Mouse (Mus musculus): ENCODE results near the gene Nampt. TPM values are rescaled to one million over a fixed set of nuclear protein-coding genes. Genes with fewer than 3 reads are reported as not detected.

The Nampt gene
- polyA plus RNA-seq, 1 experiment = 147 TPM

- TF ChIP-seq POLR2A (IDR thresholded peaks at IDR 0.05; ENCODE audit: insufficient read depth, low read length) (no peak), CTCF (IDR thresholded peaks at IDR 0.05; ENCODE audit: low read depth, low read length) (no peak), EP300 (IDR thresholded peaks at IDR 0.05; ENCODE audit: insufficient read depth, low read depth, low read length) (no peak)
- Histone ChIP-seq H3K27ac (ENCODE audit: insufficient read depth, low read length) (no peak overlapping the region), H3K9ac (ENCODE audit: low read depth, poor library complexity, severe bottlenecking) (no peak overlapping the region), H3K27me3 (ENCODE audit: control insufficient read depth, insufficient read depth, low read length, poor library complexity, severe bottlenecking) (no peaks in the 10 kb centered on the region), H3K9me3 (replicated peaks; ENCODE audit: control insufficient read depth, insufficient read depth, low read length, poor library complexity, severe bottlenecking) (no peaks in the 10 kb centered on the region), H3K4me1 (ENCODE audit: control insufficient read depth, insufficient read depth, low read length) (no peaks in the 10 kb centered on the region), H3K4me3 (ENCODE audit: low read depth, low read length) (no peak overlapping the region), H3K36me3 (ENCODE audit: control insufficient read depth, insufficient read depth, low read length, poor library complexity, severe bottlenecking) (peaks cover 27% of the 10 kb centered on the region)
Measured at GRCm38 (mm10) chr12:32853757-32854156, 34.4 kb downstream of the Nampt start.

GRCm38 (mm10) chr12:32854866-32855265 lies 35.5 kb downstream of the Nampt start:
- Histone ChIP-seq H3K9ac (ENCODE audit: low read depth, poor library complexity, severe bottlenecking) (no peak overlapping the region), H3K4me1 (ENCODE audit: control insufficient read depth, insufficient read depth, low read length) (no peaks in the 10 kb centered on the region), H3K27ac (ENCODE audit: insufficient read depth, low read length) (no peak overlapping the region), H3K9me3 (replicated peaks; ENCODE audit: control insufficient read depth, insufficient read depth, low read length, poor library complexity, severe bottlenecking) (no peaks in the 10 kb centered on the region), H3K4me3 (ENCODE audit: low read depth, low read length) (no peak overlapping the region), H3K36me3 (ENCODE audit: control insufficient read depth, insufficient read depth, low read length, poor library complexity, severe bottlenecking) (peaks cover 22% of the 10 kb centered on the region), H3K27me3 (ENCODE audit: control insufficient read depth, insufficient read depth, low read length, poor library complexity, severe bottlenecking) (no peaks in the 10 kb centered on the region)
- TF ChIP-seq CTCF (IDR thresholded peaks at IDR 0.05; ENCODE audit: low read depth, low read length) = no peak
- no peak for TF ChIP-seq POLR2A (IDR thresholded peaks at IDR 0.05; ENCODE audit: insufficient read depth, low read length)
- TF ChIP-seq EP300 (IDR thresholded peaks at IDR 0.05; ENCODE audit: insufficient read depth, low read depth, low read length) = no peak

- H3K9ac ChIP-seq (ENCODE audit: low read depth, poor library complexity, severe bottlenecking) = no peak overlapping the region
- no peak overlapping the region for H3K27ac ChIP-seq (ENCODE audit: insufficient read depth, low read length)
- H3K36me3 ChIP-seq (ENCODE audit: control insufficient read depth, insufficient read depth, low read length, poor library complexity, severe bottlenecking) = peaks cover 17% of the 10 kb centered on the region
- no peaks in the 10 kb centered on the region for H3K4me1 ChIP-seq (ENCODE audit: control insufficient read depth, insufficient read depth, low read length)
- H3K27me3 ChIP-seq (ENCODE audit: control insufficient read depth, insufficient read depth, low read length, poor library complexity, severe bottlenecking) = no peaks in the 10 kb centered on the region
- H3K4me3 ChIP-seq (ENCODE audit: low read depth, low read length) = no peak overlapping the region
- TF ChIP-seq EP300 (IDR thresholded peaks at IDR 0.05; ENCODE audit: insufficient read depth, low read depth, low read length) = no peak
- no peak for TF ChIP-seq CTCF (IDR thresholded peaks at IDR 0.05; ENCODE audit: low read depth, low read length)
- TF ChIP-seq POLR2A (IDR thresholded peaks at IDR 0.05; ENCODE audit: insufficient read depth, low read length) = no peak
- no peaks in the 10 kb centered on the region for H3K9me3 ChIP-seq (replicated peaks; ENCODE audit: control insufficient read depth, insufficient read depth, low read length, poor library complexity, severe bottlenecking)
Measured at GRCm38 (mm10) chr12:32855398-32855797, 36.1 kb downstream of the Nampt start.

- no peak overlapping the region for H3K4me3 ChIP-seq (ENCODE audit: low read depth, low read length)
- no peaks in the 10 kb centered on the region for H3K9me3 ChIP-seq (replicated peaks; ENCODE audit: control insufficient read depth, insufficient read depth, low read length, poor library complexity, severe bottlenecking)
- no peaks in the 10 kb centered on the region for H3K27me3 ChIP-seq (ENCODE audit: control insufficient read depth, insufficient read depth, low read length, poor library complexity, severe bottlenecking)
- TF ChIP-seq POLR2A (IDR thresholded peaks at IDR 0.05; ENCODE audit: insufficient read depth, low read length) = no peak
- TF ChIP-seq CTCF (IDR thresholded peaks at IDR 0.05; ENCODE audit: low read depth, low read length) = no peak
- TF ChIP-seq EP300 (IDR thresholded peaks at IDR 0.05; ENCODE audit: insufficient read depth, low read depth, low read length) = no peak
- H3K27ac ChIP-seq (ENCODE audit: insufficient read depth, low read length) = no peak overlapping the region
- H3K36me3 ChIP-seq (ENCODE audit: control insufficient read depth, insufficient read depth, low read length, poor library complexity, severe bottlenecking) = peaks cover 6% of the 10 kb centered on the region
- no peaks in the 10 kb centered on the region for H3K4me1 ChIP-seq (ENCODE audit: control insufficient read depth, insufficient read depth, low read length)
- H3K9ac ChIP-seq (ENCODE audit: low read depth, poor library complexity, severe bottlenecking) = no peak overlapping the region
Measured at GRCm38 (mm10) chr12:32856707-32857511, 37.6 kb downstream of the Nampt start.

- Histone ChIP-seq H3K9me3 (replicated peaks; ENCODE audit: control insufficient read depth, insufficient read depth, low read length, poor library complexity, severe bottlenecking) (no peaks in the 10 kb centered on the region), H3K4me1 (ENCODE audit: control insufficient read depth, insufficient read depth, low read length) (no peaks in the 10 kb centered on the region), H3K9ac (ENCODE audit: low read depth, poor library complexity, severe bottlenecking) (no peak overlapping the region), H3K27me3 (ENCODE audit: control insufficient read depth, insufficient read depth, low read length, poor library complexity, severe bottlenecking) (no peaks in the 10 kb centered on the region), H3K4me3 (ENCODE audit: low read depth, low read length) (no peak overlapping the region), H3K36me3 (ENCODE audit: control insufficient read depth, insufficient read depth, low read length, poor library complexity, severe bottlenecking) (peaks cover 6% of the 10 kb centered on the region), H3K27ac (ENCODE audit: insufficient read depth, low read length) (no peak overlapping the region)
- TF ChIP-seq CTCF (IDR thresholded peaks at IDR 0.05; ENCODE audit: low read depth, low read length) (no peak), EP300 (IDR thresholded peaks at IDR 0.05; ENCODE audit: insufficient read depth, low read depth, low read length) (no peak), POLR2A (IDR thresholded peaks at IDR 0.05; ENCODE audit: insufficient read depth, low read length) (no peak)
Measured at GRCm38 (mm10) chr12:32858444-32858843, 39.1 kb downstream of the Nampt start.

GRCm38 (mm10) chr12:32860820-32861219 lies 41.5 kb downstream of the Nampt start:
- H3K4me1 ChIP-seq (ENCODE audit: control insufficient read depth, insufficient read depth, low read length) = no peaks in the 10 kb centered on the region
- H3K9me3 ChIP-seq (replicated peaks; ENCODE audit: control insufficient read depth, insufficient read depth, low read length, poor library complexity, severe bottlenecking) = no peaks in the 10 kb centered on the region
- H3K27ac ChIP-seq (ENCODE audit: insufficient read depth, low read length) = no peak overlapping the region
- no peak overlapping the region for H3K9ac ChIP-seq (ENCODE audit: low read depth, poor library complexity, severe bottlenecking)
- no peak overlapping the region for H3K4me3 ChIP-seq (ENCODE audit: low read depth, low read length)
- TF ChIP-seq EP300 (IDR thresholded peaks at IDR 0.05; ENCODE audit: insufficient read depth, low read depth, low read length) (no peak), CTCF (IDR thresholded peaks at IDR 0.05; ENCODE audit: low read depth, low read length) (no peak), POLR2A (IDR thresholded peaks at IDR 0.05; ENCODE audit: insufficient read depth, low read length) (no peak)
- no peaks in the 10 kb centered on the region for H3K36me3 ChIP-seq (ENCODE audit: control insufficient read depth, insufficient read depth, low read length, poor library complexity, severe bottlenecking)
- H3K27me3 ChIP-seq (ENCODE audit: control insufficient read depth, insufficient read depth, low read length, poor library complexity, severe bottlenecking) = no peaks in the 10 kb centered on the region
